Mouse (Mus musculus): Measurements from ENCODE around the gene Hist1h4c. TPM values are rescaled to one million over a fixed set of nuclear protein-coding genes. Genes with fewer than 3 reads are reported as not detected.
A peak's percentile ranks its signal among the peaks of the same experiment; 100 is the strongest.

Gene Hist1h4c
- total RNA-seq (2022) = 100 to 1,000 TPM in 2 of 4 experiments, 10 to 100 TPM in 2; 87.8 to 116 (median 99.2) TPM

GRCm38 (mm10) chr13:23698300-23698693, at the start of gene Hist1h4c:
Gene Hist1h4c (minus strand): TSS chr13:23698454.
- DNase-seq (ENCODE audit: low spot score in 2 of 2) = peak; percentile 96 to 100

GRCm38 (mm10) chr13:23747892-23748288, 49.6 kb upstream of the Hist1h4c start:
- no peak for DNase-seq (ENCODE audit: low spot score in 2 of 2)

- DNase-seq (ENCODE audit: low spot score in 2 of 2) = no peak
Measured at GRCm38 (mm10) chr13:23747081-23747891, 49.0 kb upstream of the Hist1h4c start.

GRCm38 (mm10) chr13:23746201-23747080, 48.2 kb upstream of the Hist1h4c start, which contains the start of gene Hist1h2bb:
Gene Hist1h2bb (plus strand): TSS chr13:23746734.
- DNase-seq (ENCODE audit: low spot score in 2 of 2) = peak; percentile 65 to 80

GRCm38 (mm10) chr13:23745381-23746161, 47.3 kb upstream of the Hist1h4c start, which contains the start of gene Hist1h3c:
Gene Hist1h3c (minus strand): TSS chr13:23745602.
- peak; percentile 71 to 81 for DNase-seq (ENCODE audit: low spot score in 2 of 2)

- DNase-seq (ENCODE audit: low spot score in 2 of 2) = no peak
Measured at GRCm38 (mm10) chr13:23744421-23745380, 46.4 kb upstream of the Hist1h4c start.

GRCm38 (mm10) chr13:23743963-23744362, 45.7 kb upstream of the Hist1h4c start:
- no peak for DNase-seq (ENCODE audit: low spot score in 2 of 2)

GRCm38 (mm10) chr13:23743215-23743614, 45.0 kb upstream of the Hist1h4c start:
- DNase-seq (ENCODE audit: low spot score in 2 of 2) = no peak

GRCm38 (mm10) chr13:23742007-23742406, 43.8 kb upstream of the Hist1h4c start:
- DNase-seq (ENCODE audit: low spot score in 2 of 2) = no peak

- DNase-seq (ENCODE audit: low spot score in 2 of 2) = no peak
Measured at GRCm38 (mm10) chr13:23740910-23741309, 42.7 kb upstream of the Hist1h4c start.

- DNase-seq (ENCODE audit: low spot score in 2 of 2) = no peak
Measured at GRCm38 (mm10) chr13:23740256-23740840, 42.1 kb upstream of the Hist1h4c start.

- no peak for DNase-seq (ENCODE audit: low spot score in 2 of 2)
Measured at GRCm38 (mm10) chr13:23739922-23740252, 41.6 kb upstream of the Hist1h4c start.

- DNase-seq (ENCODE audit: low spot score in 2 of 2) = peak; percentile 80 to 97
Measured at GRCm38 (mm10) chr13:23739069-23739921, 41.0 kb upstream of the Hist1h4c start.

- DNase-seq (ENCODE audit: low spot score in 2 of 2) = peak; percentile 83 to 85
Measured at GRCm38 (mm10) chr13:23738677-23739068, 40.4 kb upstream of the Hist1h4c start, which contains the start of gene Hist1h1c. Gene Hist1h1c (plus strand): TSS chr13:23738808.

- no peak for DNase-seq (ENCODE audit: low spot score in 2 of 2)
Measured at GRCm38 (mm10) chr13:23738041-23738440, 39.8 kb upstream of the Hist1h4c start.

- DNase-seq (ENCODE audit: low spot score in 2 of 2) = no peak
Measured at GRCm38 (mm10) chr13:23737091-23737490, 38.8 kb upstream of the Hist1h4c start.

- no peak for DNase-seq (ENCODE audit: low spot score in 2 of 2)
Measured at GRCm38 (mm10) chr13:23732156-23732804, 34.0 kb upstream of the Hist1h4c start.

GRCm38 (mm10) chr13:23730479-23730878, 32.2 kb upstream of the Hist1h4c start:
- DNase-seq (ENCODE audit: low spot score in 2 of 2) = no peak

Data from left cerebral cortex, adult 8-10 months (tissue).